Mouse (Mus musculus): Measurements from ENCODE around the gene Tmem132e.

DNA sequence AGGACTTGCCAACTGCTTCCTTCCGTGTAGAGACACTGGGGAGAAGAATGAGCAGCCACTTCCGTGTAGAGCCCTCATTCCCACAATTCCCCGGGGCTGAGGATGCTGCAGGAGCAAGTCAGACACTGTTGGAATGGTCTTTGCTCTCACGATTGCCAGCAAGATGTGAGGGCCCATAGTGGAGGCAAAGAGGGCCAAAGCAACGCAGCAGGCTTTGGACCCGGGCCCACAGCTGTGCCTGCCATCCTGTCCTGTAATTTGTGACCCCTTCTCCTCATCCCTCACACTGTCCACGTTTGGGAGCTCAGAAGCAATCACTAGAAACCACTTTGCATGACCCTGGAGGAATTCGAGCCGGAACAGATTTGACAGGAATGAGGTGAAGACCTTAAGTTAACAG, 59.8 kb downstream of the Tmem132e start:
- no peak for TF ChIP-seq CTCF (IDR thresholded peaks at IDR 0.05; ENCODE audit: borderline replicate concordance, insufficient read depth, low read depth, low read length)
- no peak for TF ChIP-seq POLR2A (IDR thresholded peaks at IDR 0.05; ENCODE audit: borderline replicate concordance, insufficient read depth, low read length)
